Mouse (Mus musculus) heart, embryonic 15.5 days (tissue): Measurements from ENCODE around the gene Tdrkh. TPM values are rescaled to one million over a fixed set of nuclear protein-coding genes. Genes with fewer than 3 reads are reported as not detected.
A peak's percentile ranks its signal among the peaks of the same experiment; 100 is the strongest.

Source experiments
- ATAC-seq: fragments of 200-750 bp; cut with Nextera tagmentation; replicated peaks from 2 replicates; pipeline ENCODE4 v1.8.0; 2017; ENCODE audit warnings: low read depth, moderate TSS enrichment; ENCODE audit not compliant: insufficient number of reproducible peaks, insufficient read depth, low FRiP score
- H3K27ac ChIP-seq: fragments of 300-500 bp; sonication (generic); 2 replicates; pipeline ENCODE4 v1.5.1; 2015; ENCODE audit warnings: mild to moderate bottlenecking, inconsistent platforms
- H3K27me3 ChIP-seq: fragments of 300-500 bp; sonication (generic); 2 replicates; pipeline ENCODE4 v1.6.1; 2015; ENCODE audit warnings: inconsistent platforms
- H3K36me3 ChIP-seq: fragments of 300-500 bp; sonication (generic); 2 replicates; pipeline ENCODE4 v1.6.1; 2015; ENCODE audit warnings: mild to moderate bottlenecking, inconsistent platforms
- H3K4me1 ChIP-seq: fragments of 300-500 bp; sonication (generic); replicated peaks from 2 replicates; pipeline ENCODE4 v1.6.1; 2015; ENCODE audit warnings: inconsistent platforms
- H3K4me2 ChIP-seq: fragments of 300-500 bp; sonication (generic); 2 replicates; pipeline ENCODE4 v1.6.1; 2015; ENCODE audit warnings: inconsistent platforms, mild to moderate bottlenecking, moderate library complexity
- H3K4me3 ChIP-seq: fragments of 300-500 bp; sonication (generic); 2 replicates; pipeline ENCODE4 v1.5.1; 2015; ENCODE audit warnings: mild to moderate bottlenecking, inconsistent platforms
- H3K9ac ChIP-seq: fragments of 300-500 bp; sonication (generic); 2 replicates; pipeline ENCODE4 v1.6.1; 2015; ENCODE audit warnings: mild to moderate bottlenecking, inconsistent platforms
- H3K9me3 ChIP-seq: fragments of 300-500 bp; sonication (generic); replicated peaks from 2 replicates; pipeline ENCODE4 v1.6.1; 2016; ENCODE audit warnings: inconsistent platforms
- WGBS: fragments of 180-500 bp; shearing (Covaris S2); methylation state at CpG from one replicate; pipeline ENCODE4 v1.1.7; 2015; ENCODE audit warnings: mixed read lengths; 5-methylcytosine and 5-hydroxymethylcytosine counted together
- polyA plus RNA-seq: library from polyadenylated mRNA; unstranded; fragments of >200 nt; fragmentation: Nextera tagmentation; extraction: Ambion mirVana; gene quantifications from 2 replicates; pipeline ENCODE4 v1.2.1, GENCODE M21; 2015

The Tdrkh gene
- polyA plus RNA-seq, 1 experiment from 2014 or later = 10.0 TPM

- H3K4me2 ChIP-seq = no peak overlapping the region
- 87% methylated on average over 16 of the region's 16 CpGs for WGBS
- ATAC-seq = no peak
- H3K9ac ChIP-seq = no peak overlapping the region
- no peak overlapping the region for H3K4me3 ChIP-seq
- no peaks in the 10 kb centered on the region for H3K36me3 ChIP-seq
- no peaks in the 10 kb centered on the region for H3K9me3 ChIP-seq
- H3K27ac ChIP-seq = no peak overlapping the region
- H3K27me3 ChIP-seq = no peaks in the 10 kb centered on the region; the same call in 1 of the 2 replicates
- H3K4me1 ChIP-seq = no peaks in the 10 kb centered on the region
Measured at GRCm38 (mm10) chr3:94389420-94389819, 23.7 kb upstream of the Tdrkh start.

DNA sequence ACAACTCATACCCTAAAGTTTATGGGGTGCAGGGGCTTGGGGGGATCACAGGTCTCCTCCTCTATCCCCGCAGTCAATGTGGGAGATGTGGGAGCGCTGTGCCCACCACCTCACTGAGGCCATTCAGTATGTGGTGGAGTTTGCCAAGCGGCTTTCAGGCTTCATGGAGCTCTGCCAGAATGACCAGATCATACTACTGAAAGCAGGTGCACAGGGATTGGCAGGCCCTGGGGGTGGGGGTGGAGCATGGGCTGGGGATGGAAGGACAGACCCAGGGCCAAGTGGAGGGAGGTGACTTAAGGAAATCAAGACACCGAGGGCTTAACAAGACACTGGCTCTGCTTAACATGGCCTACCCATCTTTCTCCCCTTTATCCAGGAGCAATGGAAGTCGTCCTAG is 22.1 kb upstream of the Tdrkh start:
- H3K4me3 ChIP-seq = no peak overlapping the region
- H3K27ac ChIP-seq = no peak overlapping the region
- no peaks in the 10 kb centered on the region; the same call in 1 of the 2 replicates for H3K27me3 ChIP-seq
- no peaks in the 10 kb centered on the region for H3K36me3 ChIP-seq
- H3K9ac ChIP-seq = no peak overlapping the region
- H3K4me1 ChIP-seq = no peaks in the 10 kb centered on the region
- WGBS = 81% methylated on average over 5 of the region's 5 CpGs
- no peak for ATAC-seq
- no peak overlapping the region for H3K4me2 ChIP-seq
- H3K9me3 ChIP-seq = no peaks in the 10 kb centered on the region

DNA sequence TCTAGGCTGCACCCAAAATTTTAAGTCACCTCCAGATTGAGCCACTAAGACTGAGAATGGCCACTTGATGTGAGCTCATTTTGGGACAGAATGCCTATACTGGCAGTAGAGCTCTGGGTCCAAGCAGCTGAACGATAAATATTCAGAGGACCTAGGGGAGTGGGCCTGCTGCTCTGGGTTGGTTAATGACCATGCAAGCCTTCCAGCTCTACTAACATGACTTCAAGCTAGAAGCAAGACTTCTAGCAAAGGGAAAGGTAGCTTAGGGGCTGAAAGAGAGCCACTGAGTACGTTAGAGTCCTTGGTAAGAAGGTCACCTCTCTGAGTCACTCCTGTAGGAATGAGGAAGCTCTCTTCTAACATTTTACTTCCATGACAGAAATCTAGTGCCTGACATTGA is 20.9 kb upstream of the Tdrkh start:
- no peak overlapping the region for H3K27ac ChIP-seq
- no peak overlapping the region for H3K4me2 ChIP-seq
- no peak for ATAC-seq
- H3K4me3 ChIP-seq = no peak overlapping the region
- no peak overlapping the region for H3K9ac ChIP-seq
- H3K27me3 ChIP-seq = peaks cover 6% of the 10 kb centered on the region
- 79% methylated on average over 2 of the region's 2 CpGs for WGBS
- no peaks in the 10 kb centered on the region for H3K9me3 ChIP-seq
- H3K4me1 ChIP-seq = no peaks in the 10 kb centered on the region
- no peaks in the 10 kb centered on the region for H3K36me3 ChIP-seq

GRCm38 (mm10) chr3:94393049-94393448 is 20.0 kb upstream of the Tdrkh start:
- WGBS = 67% methylated on average over 4 of the region's 4 CpGs
- ATAC-seq = no peak
- Histone ChIP-seq H3K4me2 (no peak overlapping the region), H3K27ac (no peak overlapping the region), H3K9ac (no peak overlapping the region), H3K4me1 (no peaks in the 10 kb centered on the region), H3K36me3 (no peaks in the 10 kb centered on the region), H3K4me3 (no peak overlapping the region), H3K27me3 (peaks cover 15% of the 10 kb centered on the region), H3K9me3 (no peaks in the 10 kb centered on the region)

DNA sequence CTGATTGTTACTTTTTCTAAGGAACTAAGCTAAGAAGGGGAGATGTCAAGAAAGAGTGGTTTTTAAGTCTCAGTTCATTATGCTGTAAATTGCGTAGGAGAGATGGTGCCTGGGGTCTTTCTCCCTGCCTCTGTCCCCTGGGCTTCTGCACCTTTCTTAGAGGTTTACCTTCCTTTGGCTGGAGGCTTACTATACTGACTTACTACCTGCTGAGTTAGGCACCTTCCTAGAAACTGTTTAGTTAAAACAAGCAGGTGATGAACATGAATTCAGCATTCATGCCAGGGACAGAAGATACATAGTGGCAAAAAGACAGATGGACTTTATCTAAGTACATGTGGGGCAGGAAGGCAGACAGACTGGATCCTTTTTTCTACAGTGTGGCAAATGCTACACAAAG is 16.7 kb upstream of the Tdrkh start:
- peaks cover 46% of the 10 kb centered on the region for H3K27me3 ChIP-seq
- 69% methylated on average over 1 of the region's 1 CpGs for WGBS
- ATAC-seq = no peak
- no peak overlapping the region for H3K9ac ChIP-seq
- H3K27ac ChIP-seq = no peak overlapping the region
- H3K4me2 ChIP-seq = no peak overlapping the region
- no peaks in the 10 kb centered on the region for H3K9me3 ChIP-seq
- H3K36me3 ChIP-seq = no peaks in the 10 kb centered on the region
- no peak overlapping the region for H3K4me3 ChIP-seq
- peaks cover 9% of the 10 kb centered on the region for H3K4me1 ChIP-seq

DNA sequence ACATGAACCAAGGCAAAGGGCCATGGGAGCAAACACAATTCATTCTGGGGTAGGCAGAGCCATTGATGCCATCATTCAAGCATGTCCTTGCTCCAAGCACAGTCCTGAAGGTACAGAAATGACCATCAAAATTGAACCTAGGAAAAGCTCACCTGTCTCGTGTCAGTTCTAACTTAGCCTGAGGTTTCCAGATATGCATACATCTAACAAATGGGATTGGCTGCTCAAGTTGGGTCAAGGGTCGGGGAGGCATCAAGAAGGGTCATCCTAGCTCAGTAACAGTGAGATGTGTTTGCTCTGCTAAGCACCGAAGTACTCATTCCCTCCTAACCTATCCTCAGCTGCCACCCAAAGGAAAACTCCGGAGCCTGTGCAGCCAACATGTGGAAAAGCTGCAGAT is 16.2 kb upstream of the Tdrkh start:
- H3K4me1 ChIP-seq = peaks cover 9% of the 10 kb centered on the region
- no peaks in the 10 kb centered on the region for H3K9me3 ChIP-seq
- H3K4me3 ChIP-seq = no peak overlapping the region
- H3K27me3 ChIP-seq = peaks cover 52% of the 10 kb centered on the region
- no peak overlapping the region for H3K9ac ChIP-seq
- WGBS = 72% methylated on average over 4 of the region's 4 CpGs
- H3K27ac ChIP-seq = no peak overlapping the region
- no peak overlapping the region for H3K4me2 ChIP-seq
- no peaks in the 10 kb centered on the region for H3K36me3 ChIP-seq
- no peak for ATAC-seq

- Histone ChIP-seq H3K36me3 (no peaks in the 10 kb centered on the region), H3K4me1 (peaks cover 9% of the 10 kb centered on the region), H3K9me3 (no peaks in the 10 kb centered on the region), H3K27me3 (peaks cover 65% of the 10 kb centered on the region), H3K4me2 (peak within 1 kb of the TSS; percentile 59), H3K9ac (no peak within 1 kb of the TSS), H3K27ac (no peak within 1 kb of the TSS), H3K4me3 (peak within 1 kb of the TSS; percentile 33)
- no peak for ATAC-seq
- WGBS = 60% methylated on average over 6 of the region's 6 CpGs
Measured at GRCm38 (mm10) chr3:94398217-94398616, 14.9 kb upstream of the Tdrkh start, which contains the start of gene Lingo4. TSS of gene Lingo4 (plus strand) at chr3:94398517.

- H3K27ac ChIP-seq = no peak overlapping the region
- peaks cover 11% of the 10 kb centered on the region for H3K4me1 ChIP-seq
- H3K27me3 ChIP-seq = peaks cover 73% of the 10 kb centered on the region
- H3K9me3 ChIP-seq = no peaks in the 10 kb centered on the region
- ATAC-seq = no peak
- no peaks in the 10 kb centered on the region for H3K36me3 ChIP-seq
- no peak overlapping the region for H3K9ac ChIP-seq
- H3K4me3 ChIP-seq = peak overlapping the region; percentile 33
- H3K4me2 ChIP-seq = peak overlapping the region; percentile 59
- 3% methylated on average over 20 of the region's 20 CpGs for WGBS
Measured at GRCm38 (mm10) chr3:94398943-94399481, 14.1 kb upstream of the Tdrkh start.

DNA sequence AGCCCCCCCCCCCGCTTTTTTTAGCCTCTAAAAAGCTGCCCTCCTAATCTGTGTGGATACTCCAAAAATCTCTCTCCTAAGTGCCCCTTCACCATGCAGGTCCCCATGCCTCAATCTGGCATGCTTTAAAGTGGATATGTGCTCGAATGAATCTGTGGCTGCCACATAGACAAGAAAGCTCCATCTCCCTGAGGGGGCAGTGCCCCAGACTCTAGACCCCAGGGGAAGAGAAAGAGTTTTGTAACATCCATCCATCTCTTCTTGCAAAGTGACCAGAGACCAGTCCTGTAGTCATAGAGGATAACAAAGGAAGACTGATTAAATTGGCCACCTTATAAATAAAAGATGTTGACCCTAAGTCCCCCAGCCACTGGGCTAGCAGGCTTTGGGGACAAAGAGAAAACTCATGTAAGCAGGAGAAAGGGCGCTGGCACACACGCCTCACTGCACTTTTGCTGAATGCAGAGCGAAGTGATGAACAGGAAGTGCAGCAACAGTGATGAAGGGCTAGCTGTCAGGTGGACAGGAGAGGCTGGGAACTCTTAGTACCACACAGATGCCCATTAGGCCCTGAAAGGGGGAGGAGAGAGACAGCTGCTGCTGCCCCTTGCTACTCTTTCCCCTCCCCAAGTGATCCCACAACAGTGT is 13.3 kb upstream of the Tdrkh start:
- H3K4me2 ChIP-seq = no peak overlapping the region
- no peaks in the 10 kb centered on the region for H3K9me3 ChIP-seq

DNA sequence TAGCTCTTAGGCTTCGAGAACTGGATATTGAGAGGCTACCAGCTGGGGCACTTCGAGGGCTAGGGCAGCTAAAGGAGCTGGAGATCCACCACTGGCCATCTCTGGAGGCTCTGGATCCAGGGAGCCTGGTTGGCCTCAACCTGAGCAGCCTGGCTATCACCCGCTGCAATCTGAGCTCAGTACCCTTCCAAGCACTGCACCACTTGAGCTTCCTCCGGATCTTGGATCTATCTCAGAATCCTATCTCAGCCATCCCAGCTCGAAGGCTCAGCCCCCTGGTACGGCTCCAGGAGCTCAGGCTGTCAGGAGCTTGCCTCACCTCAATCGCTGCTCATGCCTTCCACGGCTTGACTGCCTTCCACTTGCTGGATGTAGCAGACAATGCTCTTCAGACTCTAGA is 10.6 kb upstream of the Tdrkh start:
- peaks cover 71% of the 10 kb centered on the region for H3K27me3 ChIP-seq
- no peak overlapping the region for H3K9ac ChIP-seq

More for the DNA sequence above, 13.3 kb upstream of the Tdrkh start:
- ATAC-seq = no peak
- Histone ChIP-seq H3K27ac (no peak overlapping the region), H3K4me3 (no peak overlapping the region), H3K4me1 (peaks cover 12% of the 10 kb centered on the region), H3K27me3 (peaks cover 79% of the 10 kb centered on the region), H3K9ac (no peak overlapping the region), H3K36me3 (no peaks in the 10 kb centered on the region)
- WGBS = 45% methylated on average over 5 of the region's 5 CpGs

DNA sequence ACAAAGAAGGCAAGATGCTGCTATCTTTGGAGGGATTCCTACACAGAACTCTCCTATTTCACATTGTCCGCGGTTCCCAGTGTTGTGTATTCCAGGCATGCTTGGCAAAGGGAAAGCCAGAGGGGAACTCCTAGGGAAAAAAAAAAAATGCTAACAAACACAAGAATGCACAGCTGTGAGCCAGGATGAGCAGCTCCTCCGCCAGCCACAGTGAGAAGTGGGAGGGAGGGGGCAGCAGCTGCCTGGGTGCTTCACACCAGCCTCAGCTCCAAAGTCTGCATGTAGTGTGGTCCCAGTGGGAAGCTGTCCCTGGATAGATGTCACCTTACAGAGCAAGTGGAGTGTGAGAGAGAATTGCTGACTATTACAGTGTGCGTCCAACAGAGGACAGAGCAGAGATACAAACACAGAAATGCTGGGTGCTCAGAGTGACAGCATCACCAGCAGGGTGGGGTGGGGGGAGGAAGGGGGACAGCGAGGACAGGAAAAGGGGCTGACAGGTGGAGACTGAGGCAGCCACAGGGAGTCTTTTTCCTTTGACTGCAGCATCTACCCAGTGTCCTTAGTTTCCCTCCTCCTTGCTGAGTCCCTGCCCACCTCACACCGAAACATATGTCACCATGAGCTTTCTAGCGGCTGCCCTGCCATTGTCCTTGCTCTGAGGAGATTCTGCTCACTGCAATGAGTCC is 8.6 kb upstream of the Tdrkh start:
- no peak overlapping the region for H3K9ac ChIP-seq
- no peaks in the 10 kb centered on the region for H3K9me3 ChIP-seq
- peaks cover 3% of the 10 kb centered on the region; the same call in 1 of the 2 replicates for H3K4me1 ChIP-seq
- H3K4me2 ChIP-seq = no peak overlapping the region
- H3K27ac ChIP-seq = no peak overlapping the region
- WGBS = 17% methylated on average over 7 of the region's 7 CpGs
- H3K27me3 ChIP-seq = peaks cover 52% of the 10 kb centered on the region
- ATAC-seq = no peak; the same call in 1 of the 2 replicates
- no peak overlapping the region for H3K4me3 ChIP-seq
- H3K36me3 ChIP-seq = no peaks in the 10 kb centered on the region

More for the DNA sequence above, 10.6 kb upstream of the Tdrkh start:
- Histone ChIP-seq H3K9me3 (no peaks in the 10 kb centered on the region), H3K4me1 (peaks cover 12% of the 10 kb centered on the region), H3K27ac (no peak overlapping the region), H3K36me3 (no peaks in the 10 kb centered on the region), H3K4me3 (no peak overlapping the region), H3K4me2 (no peak overlapping the region)
- 48% methylated on average over 8 of the region's 8 CpGs for WGBS
- ATAC-seq = no peak
